Mouse (Mus musculus): Measurements from ENCODE around the gene Olfr373.
"Not testable (repeated sequence)": the region's sequence is repeated elsewhere in the genome, so short reads cannot be mapped to it uniquely, and the experiment has no call there.

Gene Olfr373

DNA sequence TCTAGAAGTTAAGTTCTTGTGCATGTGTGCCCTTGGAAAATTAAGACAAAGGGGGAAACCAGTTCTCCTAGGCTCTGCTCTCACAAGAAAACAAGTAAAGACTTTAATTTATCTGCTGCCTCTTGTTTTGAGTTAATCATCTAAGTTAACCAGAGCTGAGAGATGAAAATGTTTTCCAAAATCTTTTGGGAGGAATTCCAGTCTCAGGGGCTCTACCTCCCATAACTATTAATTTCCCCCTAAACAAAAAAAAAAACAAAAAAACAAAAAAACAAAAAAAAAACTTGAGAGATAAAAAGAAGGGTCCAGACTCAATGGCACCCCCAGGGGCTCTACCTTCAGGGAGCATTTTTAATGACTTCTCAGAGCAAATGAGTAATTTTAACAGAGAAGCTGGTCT lies at the start of gene Olfr373:
TSS of gene Olfr373 (plus strand) at position 301 of the 400 bp plus-strand sequence.
- not testable (repeated sequence) for DNase-seq (ENCODE audit: low spot score)

DNA sequence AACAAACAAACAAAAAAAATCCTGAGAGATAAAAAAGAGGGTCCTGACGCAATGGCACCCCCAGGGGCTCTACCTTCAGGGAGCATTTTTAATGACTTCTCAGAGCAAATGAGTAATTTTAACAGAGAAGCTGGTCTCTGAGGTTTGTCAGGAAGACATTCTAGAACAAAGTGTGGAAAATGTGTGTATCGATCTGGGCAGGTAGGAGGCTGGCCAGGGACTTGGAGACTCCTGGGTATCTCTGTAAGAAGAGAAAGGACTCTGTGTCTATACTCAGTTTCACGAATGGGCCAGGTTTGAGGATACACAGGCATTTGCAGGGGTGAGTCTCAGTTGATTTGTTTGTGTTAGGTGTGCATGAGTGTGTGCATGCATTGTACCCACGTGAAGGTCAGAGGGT lies 42.1 kb upstream of the Olfr373 start, which contains the start of gene Olfr372:
TSS of gene Olfr372 (plus strand) at position 301 of the 400 bp plus-strand sequence.
- DNase-seq (ENCODE audit: low spot score) = not testable (repeated sequence)

DNA sequence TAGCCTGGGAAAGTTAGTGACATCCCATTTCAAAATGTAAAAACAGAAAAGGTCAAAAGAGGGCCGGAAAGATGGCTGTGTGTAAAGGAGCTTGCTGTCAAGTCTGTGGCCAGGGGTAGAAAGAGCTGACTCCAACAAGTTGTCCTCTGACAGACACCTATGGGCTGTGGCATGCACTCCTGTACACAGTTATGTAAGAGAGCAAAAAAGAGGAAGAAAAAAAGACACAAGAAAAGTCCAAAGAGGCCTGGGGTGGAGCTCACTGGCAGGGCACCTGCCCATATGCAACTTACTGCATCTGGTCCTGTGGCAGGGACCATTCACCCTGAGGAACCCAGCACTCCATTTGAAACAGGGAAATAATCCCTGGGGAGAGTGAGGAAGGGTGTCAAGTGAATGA lies 40.5 kb upstream of the Olfr373 start:
- no peak for DNase-seq (ENCODE audit: low spot score)

GRCm38 (mm10) chr8:72054633-72055032 lies 28.3 kb upstream of the Olfr373 start:
- not testable (repeated sequence) for DNase-seq (ENCODE audit: low spot score)

- DNase-seq (ENCODE audit: low spot score) = not testable (repeated sequence)
Measured at GRCm38 (mm10) chr8:72057643-72058042, 25.3 kb upstream of the Olfr373 start.

DNA sequence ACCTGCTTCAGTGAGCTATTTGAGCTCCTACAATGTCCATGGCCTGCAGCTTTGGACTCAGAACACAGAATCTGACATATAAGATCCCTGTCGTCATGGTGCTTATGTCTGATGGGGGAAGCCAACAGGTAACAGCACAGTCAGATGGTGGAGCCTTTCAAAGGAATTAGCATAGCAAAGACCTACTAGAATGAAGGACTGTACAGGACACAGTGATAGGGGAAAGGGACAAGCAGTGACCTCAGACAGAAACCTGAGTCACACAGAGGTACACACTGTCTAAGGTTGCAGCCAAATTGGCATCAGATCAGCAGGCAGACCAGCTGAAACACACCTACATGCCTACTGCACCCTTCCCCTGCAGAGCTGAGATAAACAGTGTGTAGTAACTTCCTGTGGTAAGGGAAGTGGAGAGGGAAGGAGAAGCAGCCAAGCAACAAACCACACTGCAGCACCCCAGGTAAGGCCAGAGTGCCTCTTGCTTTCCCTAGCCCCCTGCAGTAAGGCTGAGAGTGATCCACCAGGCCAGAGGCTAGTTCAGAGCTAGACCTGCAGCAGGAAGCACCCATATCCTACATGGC lies 16.1 kb upstream of the Olfr373 start:
- not testable (repeated sequence) for DNase-seq (ENCODE audit: low spot score)

- no peak for DNase-seq (ENCODE audit: low spot score)
Measured at GRCm38 (mm10) chr8:72084744-72085143, 1.8 kb downstream of the Olfr373 start.

DNA sequence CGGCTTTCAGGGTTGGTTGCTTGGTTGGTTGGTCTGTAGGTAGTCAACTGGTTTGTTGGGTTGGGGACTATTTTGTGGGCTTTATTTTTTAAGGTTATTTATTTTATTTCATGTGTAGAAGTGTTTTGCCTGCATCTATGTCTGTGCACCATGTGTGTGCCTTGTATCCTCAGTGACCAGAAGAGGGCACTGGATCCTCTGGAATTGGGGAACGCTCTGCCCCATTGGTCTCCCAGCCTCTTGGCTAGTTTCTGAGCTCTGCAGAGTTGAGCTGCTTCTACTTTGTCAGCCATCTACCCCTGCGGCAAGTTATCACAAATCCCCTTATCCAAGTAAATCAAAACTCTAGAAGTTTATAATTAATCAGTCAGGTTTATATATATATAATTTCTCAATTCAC lies 4.6 kb downstream of the Olfr373 start:
- not testable (repeated sequence) for DNase-seq (ENCODE audit: low spot score)

GRCm38 (mm10) chr8:72096721-72097120 lies 13.7 kb downstream of the Olfr373 start:
- not testable (repeated sequence) for DNase-seq (ENCODE audit: low spot score)

- peak; percentile 49 for DNase-seq (ENCODE audit: low spot score)
Measured at GRCm38 (mm10) chr8:72099377-72100103, 16.6 kb downstream of the Olfr373 start.

- DNase-seq (ENCODE audit: low spot score) = no peak
Measured at GRCm38 (mm10) chr8:72105165-72105564, 22.2 kb downstream of the Olfr373 start.

GRCm38 (mm10) chr8:72106740-72107139 lies 23.8 kb downstream of the Olfr373 start, which contains the start of gene Olfr374:
Gene Olfr374, plus strand, starts transcription at chr8:72107040.
- no peak for DNase-seq (ENCODE audit: low spot score)

- no peak for DNase-seq (ENCODE audit: low spot score)
Measured at GRCm38 (mm10) chr8:72110876-72111275, 27.9 kb downstream of the Olfr373 start.

- no peak for DNase-seq (ENCODE audit: low spot score)
Measured at GRCm38 (mm10) chr8:72112486-72112885, 29.5 kb downstream of the Olfr373 start.

- DNase-seq (ENCODE audit: low spot score) = no peak
Measured at GRCm38 (mm10) chr8:72115202-72115601, 32.2 kb downstream of the Olfr373 start.

DNA sequence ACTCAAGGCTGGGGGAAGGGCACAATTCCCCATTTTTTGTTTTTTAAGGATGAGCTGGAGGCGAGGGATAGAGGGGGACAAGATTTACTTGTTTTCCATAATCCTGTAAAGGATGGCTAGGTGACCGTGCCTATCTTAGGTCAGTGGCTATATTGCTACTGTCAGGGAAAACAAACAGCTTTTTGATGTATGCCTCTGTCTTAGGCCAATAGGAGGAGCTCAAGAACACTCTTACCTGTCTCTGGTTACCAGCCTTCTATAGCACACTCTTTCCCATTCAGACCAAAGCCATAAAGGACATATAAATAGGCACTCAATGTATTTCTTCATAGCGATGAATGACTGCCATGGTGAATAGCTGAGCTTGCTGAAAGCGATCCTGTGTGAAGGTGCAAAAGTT lies 35.6 kb downstream of the Olfr373 start:
- DNase-seq (ENCODE audit: low spot score) = no peak

- DNase-seq (ENCODE audit: low spot score) = not testable (repeated sequence)
Measured at GRCm38 (mm10) chr8:72121486-72121885, 38.5 kb downstream of the Olfr373 start.

- DNase-seq (ENCODE audit: low spot score) = no peak
Measured at GRCm38 (mm10) chr8:72121997-72122396, 39.0 kb downstream of the Olfr373 start.

GRCm38 (mm10) chr8:72127834-72128233 lies 44.9 kb downstream of the Olfr373 start:
- no peak for DNase-seq (ENCODE audit: low spot score)

GRCm38 (mm10) chr8:72131251-72131650 lies 48.3 kb downstream of the Olfr373 start:
- no peak for DNase-seq (ENCODE audit: low spot score)

- DNase-seq (ENCODE audit: low spot score) = no peak
Measured at GRCm38 (mm10) chr8:72131901-72132300, 48.9 kb downstream of the Olfr373 start.

- no peak for DNase-seq (ENCODE audit: low spot score)
Measured at GRCm38 (mm10) chr8:72132417-72132816, 49.4 kb downstream of the Olfr373 start.

DNA sequence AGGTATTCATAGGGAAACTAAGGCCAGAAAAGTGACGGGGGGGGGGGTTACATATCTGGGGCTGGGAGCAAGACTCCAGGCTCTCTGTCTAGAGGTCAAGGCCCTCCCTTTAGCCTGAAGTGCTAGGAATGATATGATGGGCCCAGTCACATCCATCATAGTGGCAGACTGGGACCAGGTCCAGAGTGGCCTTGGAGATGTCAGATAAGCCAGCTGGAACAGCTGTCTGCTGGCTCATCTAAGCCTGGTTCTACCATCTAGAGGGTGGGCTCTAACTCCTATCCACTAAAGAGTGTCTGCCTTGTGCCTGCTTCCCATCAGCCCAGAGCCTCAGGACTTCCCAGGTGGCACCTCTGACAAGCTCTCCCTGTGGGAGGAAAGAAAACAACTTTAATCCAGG lies 49.9 kb downstream of the Olfr373 start:
- DNase-seq (ENCODE audit: low spot score) = no peak

Measured in ovary, postnatal 36 days (tissue).